Mouse (Mus musculus) left cerebral cortex, postnatal 4 days (tissue): Measurements from ENCODE around the gene Mcoln2. TPM values are rescaled to one million over a fixed set of nuclear protein-coding genes. Genes with fewer than 3 reads are reported as not detected.
A peak's percentile ranks its signal among the peaks of the same experiment; 100 is the strongest.
"Not testable (repeated sequence)": the region's sequence is repeated elsewhere in the genome, so short reads cannot be mapped to it uniquely, and the experiment has no call there.

Source experiments
- DNase-seq: peaks from one replicate; pipeline ENCODE4 v3.0.0-alpha.2; 2022
- intact Hi-C: fragments of 180-260 bp; cut with DNase I; formaldehyde crosslinking; loops from one replicate; pipeline ENCODE4 v1.15.1; 2025
- total RNA-seq, 2 experiments: library from RNA; stranded (reverse); gene quantifications; 2 replicates each; pipeline ENCODE4 v1.2.3; 2021

Gene Mcoln2
- total RNA-seq, 2 experiments from 2014 or later: not detected

DNA sequence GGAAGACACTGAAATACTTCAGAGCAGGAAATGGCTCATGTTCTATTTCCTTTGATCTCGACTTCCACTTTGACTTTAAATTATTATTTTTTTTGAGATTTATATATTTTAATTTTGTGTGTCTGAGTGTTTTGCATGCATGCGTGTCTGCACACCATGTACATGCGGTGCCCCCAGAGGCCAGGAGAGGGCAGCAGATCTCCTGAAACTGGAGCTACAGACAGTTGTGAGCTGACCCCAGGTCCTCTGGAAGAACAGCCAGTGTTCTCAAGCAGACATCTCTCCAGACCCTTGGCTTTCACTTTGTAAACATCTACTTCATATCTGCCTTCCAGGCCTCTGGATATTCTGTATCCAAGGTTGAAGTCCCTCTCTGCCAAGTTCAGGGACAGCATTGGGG lies 31.4 kb downstream of the Mcoln2 start:
- intact Hi-C loops: loop anchor here (10.0 kb wide), 2 partner anchors 324 to 584 kb away; no protein-coding TSS in a partner anchor
- DNase-seq: peak; percentile 63

DNA sequence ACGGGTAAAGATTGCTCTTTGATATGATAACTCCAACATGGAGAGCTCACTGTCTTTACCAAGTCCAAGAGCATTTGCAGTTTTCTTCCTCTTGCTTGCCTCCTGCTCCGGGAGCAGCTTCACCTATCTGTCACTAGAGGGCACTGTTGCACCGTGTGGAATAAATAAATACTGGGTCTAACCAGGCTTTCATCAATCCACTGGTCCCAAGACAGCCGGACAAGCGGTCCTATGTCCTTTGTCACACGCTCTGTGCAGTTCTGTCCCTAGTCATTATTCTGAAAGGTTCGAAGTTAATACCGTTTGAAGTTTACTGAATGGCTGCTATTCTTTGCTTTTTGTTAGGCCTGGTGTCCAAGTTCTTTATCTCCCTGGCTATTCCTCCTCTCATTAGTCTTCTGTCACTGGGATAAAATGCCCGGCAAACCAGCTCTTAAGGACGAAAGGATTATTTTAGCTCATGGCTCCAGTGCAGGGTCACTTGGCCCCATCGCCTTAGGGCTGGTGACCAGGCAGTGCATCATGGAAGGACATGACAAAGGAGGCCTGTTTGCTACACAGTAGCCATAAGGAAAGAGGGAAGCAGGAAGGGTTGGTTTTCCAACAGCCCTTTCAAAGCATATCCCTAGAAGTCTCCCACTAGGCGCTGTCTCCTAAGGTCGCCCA lies 35.5 kb downstream of the Mcoln2 start:
- intact Hi-C loops: loop anchor here (5.0 to 10.0 kb wide), 4 partner anchors 137 to 580 kb away; no protein-coding TSS in a partner anchor
- DNase-seq: peak; percentile 60

DNA sequence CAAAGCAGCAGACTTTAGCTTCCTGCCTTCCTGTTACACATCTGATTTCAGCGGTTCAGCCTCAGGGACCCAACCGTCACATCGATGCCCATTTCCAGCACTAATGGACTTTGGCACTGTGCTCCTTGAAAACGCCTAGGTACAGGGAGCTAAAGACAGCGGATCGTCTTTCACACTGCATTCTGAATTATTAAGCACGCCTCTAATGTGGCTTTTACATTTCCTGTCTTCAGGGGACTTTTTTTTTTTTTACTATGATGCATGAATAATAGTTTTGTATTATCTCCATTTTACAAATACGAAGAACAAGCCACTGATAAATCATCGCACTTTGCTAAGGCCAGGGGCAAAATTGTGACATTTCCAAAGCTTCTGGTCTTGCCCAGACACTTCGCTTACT lies 36.4 kb downstream of the Mcoln2 start:
- no peak for DNase-seq
- intact Hi-C loops: loop anchor here (5.0 to 10.0 kb wide), 4 partner anchors 136 to 579 kb away; no protein-coding TSS in a partner anchor

DNA sequence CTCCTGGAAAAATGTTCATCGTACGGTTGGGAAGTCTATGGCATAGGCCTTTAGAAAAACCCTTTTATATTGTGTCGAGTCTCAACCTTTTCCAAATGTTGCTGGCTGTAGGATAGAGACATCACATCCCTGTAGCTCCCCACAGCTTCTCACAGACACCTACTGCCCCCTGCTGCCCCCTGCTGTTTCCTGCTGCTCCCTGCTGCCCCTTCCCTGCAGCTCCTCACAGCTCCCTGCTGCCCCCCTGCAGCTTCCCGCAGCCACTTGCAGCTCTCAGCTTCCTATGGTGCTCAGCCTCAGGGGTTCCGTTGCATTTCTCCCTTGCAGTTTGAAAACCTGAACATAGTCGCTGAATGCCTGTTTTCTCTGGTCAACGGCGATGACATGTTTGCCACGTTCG lies 40.3 kb downstream of the Mcoln2 start:
- DNase-seq: no peak
- intact Hi-C loops: loop anchor here (5.0 to 10.0 kb wide), 5 partner anchors 132 to 755 kb away; no protein-coding TSS in a partner anchor

DNA sequence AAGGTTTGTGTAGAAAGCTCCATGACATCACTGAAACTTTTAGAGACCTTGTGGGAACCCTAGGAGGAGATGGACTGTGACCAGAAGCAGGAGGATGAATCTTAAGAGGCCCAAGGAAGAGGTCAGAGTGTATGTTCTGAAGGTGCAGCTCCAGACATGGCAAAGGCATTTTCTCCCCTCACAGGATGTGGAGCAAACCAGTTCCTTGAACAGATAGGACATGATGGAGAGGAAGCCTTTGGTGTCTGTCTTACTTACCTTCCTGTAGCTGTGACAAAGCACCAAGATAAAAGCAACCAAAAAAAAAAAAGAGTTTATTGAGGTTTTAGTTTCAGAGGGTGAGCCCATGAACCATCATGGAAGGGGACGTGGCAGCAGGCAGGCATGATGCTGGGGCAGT lies 42.9 kb downstream of the Mcoln2 start:
- intact Hi-C loops: loop anchor here (10.0 kb wide), 1 partner anchor 752 kb away; no protein-coding TSS in a partner anchor
- no peak for DNase-seq

DNA sequence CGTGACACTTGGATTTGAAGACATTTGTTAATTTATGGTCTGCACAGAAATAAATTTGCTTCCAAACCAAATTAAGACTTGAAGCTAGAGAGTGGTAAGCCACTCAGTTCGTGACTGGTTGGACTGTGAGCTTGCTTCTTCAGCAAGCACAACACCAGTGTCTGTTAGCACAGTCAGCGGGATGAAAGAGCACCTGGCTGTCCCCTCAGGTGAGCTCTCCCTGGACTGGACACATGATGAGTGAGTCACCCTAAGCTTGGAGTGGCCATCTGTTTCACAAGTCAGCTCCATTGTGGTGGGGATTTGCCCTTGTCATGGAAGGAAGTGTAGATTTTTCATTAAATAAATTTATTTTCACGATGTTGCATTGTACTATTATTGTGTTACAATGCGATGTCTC lies 45.5 kb downstream of the Mcoln2 start:
- intact Hi-C loops: loop anchor here (10.0 kb wide), 1 partner anchor 750 kb away; no protein-coding TSS in a partner anchor
- no peak for DNase-seq

DNA sequence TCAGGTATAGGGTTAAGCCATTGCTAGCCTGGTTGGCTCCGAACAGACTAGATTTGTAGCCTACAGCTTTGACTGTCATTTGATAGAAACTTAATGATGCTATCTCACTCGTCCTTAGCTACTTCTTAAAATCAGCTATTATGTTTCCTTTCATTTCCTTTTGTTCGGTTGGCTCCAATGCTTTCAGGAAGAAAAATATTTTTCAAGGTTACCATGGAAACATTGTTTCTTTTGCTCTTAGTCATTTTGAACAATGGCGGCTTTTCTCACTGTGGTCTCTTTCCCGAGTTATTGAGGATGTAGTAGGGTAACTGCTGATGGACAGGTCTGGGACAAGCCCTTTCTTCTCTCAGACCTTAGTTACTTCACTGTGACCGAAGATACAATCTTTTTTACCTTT lies 46.7 kb downstream of the Mcoln2 start:
- intact Hi-C loops: loop anchor here (10.0 kb wide), 1 partner anchor 748 kb away; no protein-coding TSS in a partner anchor
- DNase-seq: no peak

DNA sequence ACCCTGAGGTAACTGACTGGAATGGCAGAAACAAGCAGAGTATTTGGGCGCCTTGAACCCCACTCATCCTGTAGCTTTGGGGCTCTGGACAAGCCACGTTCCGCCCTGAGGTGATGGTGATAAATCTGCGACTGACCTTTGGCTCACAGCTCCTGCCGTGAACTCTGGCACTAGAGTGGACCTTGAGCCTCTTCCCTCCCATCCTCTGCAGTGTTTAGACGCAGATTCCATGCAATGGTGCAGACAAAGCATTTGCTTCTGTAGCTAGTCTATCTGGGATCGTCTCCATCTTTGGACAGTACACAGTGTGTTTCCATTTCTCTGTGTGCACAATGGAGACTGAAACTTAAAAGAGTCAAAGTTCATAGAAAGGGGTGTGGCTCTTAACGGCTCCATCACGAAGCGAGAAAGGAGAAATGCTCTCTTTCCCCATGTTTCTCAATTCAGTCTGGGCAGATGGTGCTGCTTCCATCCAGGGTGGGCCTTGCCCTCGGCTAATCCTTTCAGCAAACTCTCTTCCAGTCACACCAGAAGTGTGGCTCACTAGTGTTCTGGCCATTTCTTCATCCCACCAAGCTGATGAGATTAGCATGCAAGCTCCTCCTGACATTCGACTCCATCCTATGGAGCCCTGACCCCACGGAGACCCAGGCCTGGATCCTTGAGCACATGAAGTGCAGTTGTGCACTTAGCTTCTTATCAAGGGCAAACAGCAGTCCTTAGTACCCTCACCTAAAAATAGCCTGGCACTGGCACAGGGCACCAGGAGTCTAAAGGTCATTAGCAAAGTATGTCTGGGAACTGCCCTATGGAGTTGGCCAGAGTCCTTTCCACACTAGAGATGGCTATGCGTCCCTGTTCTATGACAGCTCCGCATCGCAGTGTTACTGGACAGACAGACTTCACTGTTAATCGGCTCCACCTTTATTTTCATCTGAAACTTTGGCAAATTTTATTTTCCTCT lies 47.4 kb downstream of the Mcoln2 start:
- intact Hi-C loops: loop anchor here (10.0 kb wide), 1 partner anchor 748 kb away; no protein-coding TSS in a partner anchor
- DNase-seq: no peak

DNA sequence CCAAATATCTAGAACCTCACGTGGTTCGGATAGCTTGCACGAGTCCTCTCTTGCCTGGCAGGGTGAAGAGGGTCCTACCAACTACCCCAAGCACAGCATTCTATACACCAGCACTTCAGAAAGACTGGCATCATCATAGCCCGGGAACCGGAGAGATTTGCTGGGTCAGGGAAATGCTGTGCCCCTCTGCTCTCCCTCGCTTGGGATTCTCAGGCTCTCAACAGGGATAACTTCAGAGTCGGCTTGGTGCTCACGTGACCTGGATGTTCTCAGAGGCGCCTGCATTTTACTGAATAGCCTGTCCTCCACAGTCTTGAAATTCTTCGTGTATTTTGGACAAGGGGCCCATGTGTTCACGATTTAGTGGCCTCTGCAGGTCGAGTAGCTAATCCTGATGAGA lies 48.2 kb downstream of the Mcoln2 start:
- DNase-seq: no peak
- intact Hi-C loops: loop anchor here (10.0 kb wide), 1 partner anchor 747 kb away; no protein-coding TSS in a partner anchor

DNA sequence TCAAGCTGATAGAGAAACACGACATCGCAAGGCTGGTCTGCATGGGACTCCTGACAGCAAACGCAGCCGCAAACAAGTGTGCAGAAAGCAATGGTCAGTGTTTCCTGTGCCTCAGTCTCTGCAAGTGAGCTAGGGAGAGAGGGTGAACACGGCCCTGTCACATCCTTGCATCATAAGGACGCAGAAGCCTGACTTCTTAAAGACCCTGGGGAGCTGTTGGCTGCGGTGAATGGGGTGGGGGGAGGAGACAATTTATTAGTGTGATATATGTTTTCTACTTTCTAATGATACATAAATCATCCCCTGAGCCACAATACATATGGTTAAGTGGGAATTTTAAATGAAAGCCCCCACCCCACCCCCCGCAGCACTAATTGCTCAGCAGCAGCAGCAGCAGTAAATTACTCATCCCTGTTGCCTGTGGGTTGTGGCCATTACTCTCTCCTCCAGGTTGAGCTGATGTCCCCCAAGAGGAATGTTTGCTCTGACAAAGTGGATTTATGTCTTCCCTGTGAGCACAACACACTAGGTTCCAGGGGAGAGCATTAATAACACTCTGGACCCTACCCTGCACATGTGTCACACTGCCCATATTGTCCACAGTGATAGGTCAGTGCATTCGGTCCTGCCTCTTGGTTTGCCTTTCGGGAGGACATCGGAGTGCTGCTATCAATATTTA lies 49.3 kb downstream of the Mcoln2 start:
- intact Hi-C loops: loop anchor here (10.0 kb wide), 1 partner anchor 746 kb away; no protein-coding TSS in a partner anchor
- DNase-seq: no peak

DNA sequence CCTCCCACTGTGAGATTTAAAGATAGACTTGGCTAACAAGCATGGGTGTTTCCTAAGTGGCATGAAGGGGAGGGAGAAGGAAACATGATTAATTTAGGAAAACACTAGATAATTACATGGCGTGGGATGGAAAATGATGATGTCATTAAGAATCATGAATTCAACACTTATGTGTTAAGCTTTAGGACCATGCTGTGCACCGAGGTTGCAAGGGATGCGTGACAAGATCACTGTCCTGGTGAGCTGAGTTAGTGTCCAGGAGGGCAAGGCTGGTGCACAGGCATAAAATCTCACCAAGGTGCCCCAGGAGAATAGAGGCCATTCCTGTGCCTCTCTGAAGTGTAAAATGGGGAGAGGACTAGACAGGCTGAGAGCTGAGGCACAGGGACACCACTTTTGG lies 49.9 kb downstream of the Mcoln2 start:
- no peak for DNase-seq
- intact Hi-C loops: loop anchor here (10.0 kb wide), 1 partner anchor 745 kb away; no protein-coding TSS in a partner anchor

DNA sequence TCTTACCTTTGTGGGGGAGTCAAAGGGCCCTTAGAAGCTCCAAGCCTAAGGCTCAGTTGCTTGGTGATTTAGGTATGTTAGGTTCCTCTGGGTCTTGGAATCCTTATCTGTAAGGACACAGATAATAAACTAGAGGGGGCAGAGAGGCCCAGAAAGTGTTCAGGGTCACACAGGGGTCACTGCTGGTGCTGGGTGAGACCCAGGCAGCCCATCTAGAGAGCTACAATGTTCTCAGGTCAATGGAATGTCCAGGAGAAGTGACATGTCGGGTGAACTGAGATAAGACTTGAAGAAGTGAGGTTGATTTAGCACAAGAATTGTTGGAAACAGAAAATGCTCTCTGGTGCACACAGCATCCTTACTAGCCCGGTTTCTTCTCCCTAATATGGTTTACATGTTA lies 54.7 kb downstream of the Mcoln2 start:
- DNase-seq: no peak
- intact Hi-C loops: no loop called here

DNA sequence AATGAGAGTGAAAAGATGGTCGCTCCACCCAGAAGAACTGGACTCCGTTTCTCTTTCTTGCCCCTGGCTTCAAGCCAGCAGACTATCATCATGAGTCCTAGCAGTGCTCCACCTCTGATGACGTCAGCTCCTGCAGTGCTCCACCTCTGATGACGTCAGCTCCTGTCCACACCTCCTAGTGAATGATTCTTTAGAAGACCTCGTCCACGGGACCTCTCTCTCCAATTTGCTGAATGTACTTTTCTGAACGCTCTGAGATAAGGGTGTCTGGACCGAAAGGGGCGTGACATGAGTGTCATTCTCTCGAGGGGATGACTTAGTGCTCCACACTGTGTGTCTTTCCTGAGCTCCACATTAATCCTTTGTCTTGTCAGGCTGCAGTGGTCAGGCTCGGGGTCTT lies 55.7 kb downstream of the Mcoln2 start:
- intact Hi-C loops: no loop called here
- DNase-seq: no peak

DNA sequence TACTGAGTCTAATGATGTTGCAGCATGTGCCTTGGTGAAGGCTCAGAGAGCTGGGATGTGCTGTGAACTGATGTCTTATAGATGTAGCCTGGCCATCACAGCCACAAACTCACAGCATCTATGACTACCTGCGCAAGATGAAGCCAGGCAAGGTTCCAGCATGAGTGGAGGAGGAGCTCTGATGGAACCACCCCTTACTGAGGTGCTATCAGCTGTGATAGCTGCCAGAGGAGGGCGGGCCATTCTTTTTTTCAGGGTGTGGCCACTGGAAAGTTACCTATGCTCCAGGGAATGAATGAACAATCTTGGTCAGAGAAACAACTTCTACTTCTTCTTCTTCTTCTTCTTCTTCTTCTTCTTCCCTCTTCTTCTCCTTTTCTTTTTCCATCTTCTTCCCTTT lies 57.0 kb downstream of the Mcoln2 start:
- intact Hi-C loops: no loop called here
- no peak for DNase-seq

DNA sequence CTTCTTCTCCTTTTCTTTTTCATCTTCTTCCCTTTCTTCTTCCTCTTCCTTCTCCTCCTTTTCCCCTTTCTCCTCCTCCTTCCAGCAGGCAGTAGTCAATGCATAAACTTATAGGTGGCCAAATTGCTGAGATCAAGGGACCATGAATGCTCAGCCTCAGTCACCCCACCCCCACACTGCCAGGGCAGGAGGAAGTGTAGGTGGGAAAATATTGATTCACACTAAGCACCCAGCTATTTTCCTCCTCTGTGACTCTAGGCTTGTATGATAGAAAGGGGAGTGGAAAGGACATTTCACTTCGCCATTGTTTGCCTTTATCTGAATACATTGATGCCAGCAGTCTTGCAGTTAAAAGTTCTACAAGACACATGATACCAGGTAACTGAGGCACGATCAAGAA lies 57.8 kb downstream of the Mcoln2 start:
- intact Hi-C loops: no loop called here
- DNase-seq: no peak

DNA sequence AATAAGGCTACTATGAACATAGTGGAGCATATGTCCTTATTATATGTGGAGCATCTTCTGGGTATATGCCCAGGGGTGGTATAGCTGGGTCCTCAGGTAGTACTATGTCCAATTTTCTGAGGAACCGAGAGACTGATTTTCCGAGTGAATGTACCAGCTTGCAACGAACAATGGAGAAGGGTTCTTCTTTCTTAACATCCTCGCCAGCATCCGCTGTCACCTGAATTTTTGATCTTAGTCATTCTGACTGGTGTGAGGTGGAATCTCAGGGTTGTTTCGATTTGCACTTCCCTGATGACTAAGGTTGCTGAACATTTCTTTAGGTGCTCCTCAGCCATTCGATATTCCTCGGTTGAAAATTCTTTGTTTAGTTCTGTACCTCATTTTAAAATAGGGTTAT lies 60.1 kb downstream of the Mcoln2 start:
- intact Hi-C loops, DNase-seq: not testable (repeated sequence)

DNA sequence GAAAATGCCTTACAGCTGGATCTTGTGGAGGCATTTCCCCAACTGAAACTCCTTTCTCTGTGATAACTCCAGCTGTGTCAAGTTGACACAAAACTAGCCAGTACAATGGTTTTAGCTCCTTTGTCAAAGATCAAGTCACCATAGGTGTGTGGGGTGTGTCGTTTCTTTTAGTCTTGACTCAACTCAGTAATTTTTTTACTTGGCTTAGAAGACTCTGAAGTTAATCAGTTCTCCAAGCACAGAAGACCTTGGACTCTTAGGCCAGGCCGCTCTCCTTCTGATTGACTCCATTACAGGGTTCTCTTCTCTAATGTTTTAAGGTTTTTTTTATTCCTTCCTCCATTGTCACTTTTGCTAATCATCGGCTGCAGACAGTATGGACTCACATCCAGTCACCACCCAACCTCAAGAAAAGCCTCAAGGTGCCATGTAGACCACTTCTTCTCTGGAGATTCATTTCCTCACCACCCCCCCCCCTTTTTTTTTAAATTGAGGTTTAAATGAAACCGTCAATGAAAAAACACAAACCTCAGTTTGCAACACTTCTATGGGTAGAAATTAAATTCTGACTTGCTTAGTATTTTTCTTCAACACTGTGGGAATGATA lies 61.6 kb downstream of the Mcoln2 start:
- DNase-seq: no peak
- intact Hi-C loops: no loop called here

DNA sequence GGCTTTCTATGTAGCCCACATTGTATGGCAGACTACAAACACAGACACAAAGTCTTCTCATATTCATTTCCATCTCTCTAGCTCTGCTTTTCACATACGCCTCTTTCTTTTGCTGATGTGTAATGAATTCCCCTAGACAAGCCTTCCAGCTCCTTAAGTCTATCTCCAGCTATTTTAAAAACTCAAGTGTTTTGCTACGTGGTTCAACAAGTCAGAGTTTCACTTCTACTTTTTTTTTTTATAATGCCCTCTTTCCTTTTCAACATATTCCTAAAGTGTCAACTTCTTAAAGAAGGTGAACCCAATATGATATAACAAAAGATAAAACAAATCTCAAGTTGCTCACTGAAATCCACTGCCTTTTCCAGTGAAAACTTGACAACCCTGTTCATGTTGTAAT lies 62.3 kb downstream of the Mcoln2 start:
- no peak for DNase-seq
- intact Hi-C loops: no loop called here

DNA sequence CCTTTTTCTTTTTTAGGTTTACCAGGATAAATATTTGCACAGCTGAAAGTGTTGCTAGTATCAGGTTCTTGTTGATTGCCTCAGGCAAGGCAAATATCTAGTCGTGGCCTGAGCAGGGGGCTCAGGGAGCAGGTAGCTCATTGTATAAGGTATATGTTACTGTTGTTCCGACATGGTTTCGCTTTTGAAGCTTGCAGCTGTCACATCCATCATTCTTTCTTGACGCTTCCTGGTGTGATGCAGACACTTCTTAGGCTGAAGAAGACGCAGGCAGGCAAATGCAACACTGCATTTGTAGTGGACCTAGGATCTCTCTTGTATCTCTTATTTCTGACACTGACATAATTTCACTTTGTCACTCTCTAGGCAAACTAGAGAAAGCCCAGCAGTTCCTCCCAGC lies 63.7 kb downstream of the Mcoln2 start:
- no peak for DNase-seq
- intact Hi-C loops: no loop called here

DNA sequence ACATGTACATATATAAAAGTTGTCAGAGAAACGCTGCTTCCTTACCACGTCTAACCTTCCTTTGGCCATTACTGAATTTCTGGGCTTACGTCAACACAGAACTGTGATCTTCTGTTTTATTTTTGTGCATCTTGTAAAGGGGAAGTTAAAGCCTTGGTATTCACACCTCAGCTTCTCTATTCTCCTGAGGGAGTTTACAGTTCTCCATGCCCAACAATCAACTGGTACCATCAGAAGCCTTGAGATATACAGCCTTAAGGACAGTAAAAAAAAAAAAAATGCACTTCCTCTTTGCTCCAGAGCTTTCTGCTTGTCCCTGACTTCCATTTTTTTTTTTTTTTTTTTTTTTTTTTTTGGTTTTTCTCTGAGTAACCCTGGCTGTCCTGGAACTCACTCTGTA lies 66.9 kb downstream of the Mcoln2 start:
- intact Hi-C loops: no loop called here
- DNase-seq: no peak
